Mouse (Mus musculus): Measurements from ENCODE around the gene Fitm2.

Fitm2 gene

GRCm38 (mm10) chr2:163422895-163423660, 49.4 kb downstream of the Fitm2 start:
- no peak for DNase-seq (ENCODE audit: low read depth)

- no peak for DNase-seq (ENCODE audit: low read depth)
Observed at GRCm38 (mm10) chr2:163420366-163420886, 52.0 kb downstream of the Fitm2 start.

GRCm38 (mm10) chr2:163419346-163420045, 52.9 kb downstream of the Fitm2 start:
- peak; percentile 96 for DNase-seq (ENCODE audit: low read depth)

- DNase-seq (ENCODE audit: low read depth): peak; percentile 37
Observed at GRCm38 (mm10) chr2:163418841-163419345, 53.5 kb downstream of the Fitm2 start.

GRCm38 (mm10) chr2:163417830-163418229, 54.6 kb downstream of the Fitm2 start:
- no peak for DNase-seq (ENCODE audit: low read depth)

- no peak for DNase-seq (ENCODE audit: low read depth)
Observed at GRCm38 (mm10) chr2:163417026-163417425, 55.4 kb downstream of the Fitm2 start.
